Mouse (Mus musculus): ENCODE measurements around the gene Gm10160. TPM values are rescaled to one million over a fixed set of nuclear protein-coding genes. Genes with fewer than 3 reads are reported as not detected.

Gene Gm10160
- polyA plus RNA-seq, 1 experiment from 2014 or later = not detected

DNA sequence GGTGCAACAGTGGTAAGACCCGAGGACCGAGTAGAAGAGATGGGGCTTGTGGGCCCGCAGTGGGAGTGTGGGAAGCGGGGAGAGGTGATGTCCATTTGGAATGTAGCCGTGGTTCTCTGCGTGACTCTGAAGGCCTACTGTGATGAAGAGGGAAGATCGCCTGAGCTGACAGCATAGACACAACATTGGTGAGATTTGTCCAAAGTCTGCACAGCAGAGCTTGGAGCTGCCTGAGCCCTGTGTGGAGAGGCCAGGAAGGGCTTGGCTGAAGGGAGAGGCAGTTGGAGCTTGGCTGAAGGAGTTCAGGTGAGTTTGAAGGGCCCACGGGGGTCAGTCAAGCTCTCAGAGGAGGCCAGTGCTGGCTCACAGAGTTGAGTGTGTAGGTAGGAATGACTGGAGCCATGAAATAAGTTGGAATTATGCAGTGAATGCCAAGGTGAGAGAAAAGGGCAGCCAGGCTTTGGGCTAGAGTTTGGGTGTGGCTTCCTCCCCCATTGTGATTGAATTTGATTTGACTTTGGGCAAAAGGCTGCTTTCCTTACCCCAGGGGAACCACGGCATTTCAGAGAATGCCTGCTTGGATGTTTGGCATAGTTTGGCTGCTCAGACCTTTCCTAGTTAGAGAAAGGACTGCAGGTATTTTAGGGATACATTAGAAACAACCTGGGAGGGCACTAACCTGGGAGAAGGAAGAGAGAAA lies 11.8 kb upstream of the Gm10160 start:
- no peaks in the 10 kb centered on the region for H3K27me3 ChIP-seq (replicated peaks)
- H3K36me3 ChIP-seq (replicated peaks) = no peaks in the 10 kb centered on the region
- no peak overlapping the region for H3K27ac ChIP-seq
- ATAC-seq (replicated peaks) = no peak
- no peak overlapping the region for H3K4me2 ChIP-seq
- no peaks in the 10 kb centered on the region for H3K4me1 ChIP-seq
- H3K9ac ChIP-seq = no peak overlapping the region
- no peak overlapping the region for H3K4me3 ChIP-seq
- WGBS = 89% methylated on average over 9 of the region's 9 CpGs
- no peaks in the 10 kb centered on the region for H3K9me3 ChIP-seq

DNA sequence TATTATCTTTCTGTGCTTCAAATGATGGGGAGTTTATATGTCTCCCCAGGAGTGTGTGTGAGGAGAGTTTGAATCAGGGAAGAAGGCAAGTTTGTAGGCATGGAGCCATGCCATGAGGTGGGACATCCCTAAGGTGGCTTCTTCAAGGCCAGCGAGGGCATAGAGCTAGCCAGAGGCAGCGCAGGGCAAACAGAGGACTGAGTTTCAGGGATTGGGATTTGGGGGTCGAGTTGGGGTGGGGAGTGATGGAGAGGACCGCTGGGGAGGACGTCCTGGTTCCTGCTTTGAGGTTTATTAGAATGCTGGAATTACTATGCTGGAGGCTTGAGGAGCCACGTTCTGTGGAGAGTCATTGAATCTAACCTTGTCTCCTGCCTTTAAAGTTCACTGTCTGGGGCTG lies 10.3 kb upstream of the Gm10160 start:
- no peak overlapping the region for H3K4me2 ChIP-seq
- H3K4me1 ChIP-seq = no peaks in the 10 kb centered on the region
- H3K4me3 ChIP-seq = no peak overlapping the region
- no peaks in the 10 kb centered on the region for H3K27me3 ChIP-seq (replicated peaks)
- ATAC-seq (replicated peaks) = no peak
- 98% methylated on average over 6 of the region's 6 CpGs for WGBS
- no peaks in the 10 kb centered on the region for H3K9me3 ChIP-seq
- no peaks in the 10 kb centered on the region for H3K36me3 ChIP-seq (replicated peaks)
- H3K27ac ChIP-seq = no peak overlapping the region
- no peak overlapping the region for H3K9ac ChIP-seq

DNA sequence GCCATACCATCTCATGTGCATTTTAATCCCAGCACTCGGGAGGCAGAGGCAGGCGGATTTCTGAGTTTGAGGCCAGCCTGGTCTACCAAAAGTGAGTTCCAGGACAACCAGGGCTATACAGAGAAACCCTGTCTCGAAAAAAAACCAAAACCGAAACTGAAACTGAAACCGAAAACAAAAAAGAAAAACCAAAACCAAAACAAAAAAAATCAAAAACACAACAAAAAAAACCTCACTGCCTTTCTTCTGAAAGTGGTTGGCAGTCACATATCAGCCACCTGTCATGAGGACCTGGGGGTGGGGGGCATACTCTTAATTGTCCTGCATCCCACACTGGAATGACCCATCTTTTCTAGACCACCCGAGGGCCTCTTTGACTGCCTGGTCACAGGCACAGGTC lies 9.0 kb upstream of the Gm10160 start:
- ATAC-seq (replicated peaks) = no peak
- WGBS = 91% methylated on average over 6 of the region's 6 CpGs
- Histone ChIP-seq H3K9ac (no peak overlapping the region), H3K36me3 (replicated peaks) (no peaks in the 10 kb centered on the region), H3K4me2 (no peak overlapping the region), H3K4me3 (no peak overlapping the region), H3K4me1 (peaks cover 2% of the 10 kb centered on the region; the same call in 1 of the 2 replicates), H3K27ac (no peak overlapping the region), H3K27me3 (replicated peaks) (no peaks in the 10 kb centered on the region; the same call in 1 of the 2 replicates), H3K9me3 (no peaks in the 10 kb centered on the region)

DNA sequence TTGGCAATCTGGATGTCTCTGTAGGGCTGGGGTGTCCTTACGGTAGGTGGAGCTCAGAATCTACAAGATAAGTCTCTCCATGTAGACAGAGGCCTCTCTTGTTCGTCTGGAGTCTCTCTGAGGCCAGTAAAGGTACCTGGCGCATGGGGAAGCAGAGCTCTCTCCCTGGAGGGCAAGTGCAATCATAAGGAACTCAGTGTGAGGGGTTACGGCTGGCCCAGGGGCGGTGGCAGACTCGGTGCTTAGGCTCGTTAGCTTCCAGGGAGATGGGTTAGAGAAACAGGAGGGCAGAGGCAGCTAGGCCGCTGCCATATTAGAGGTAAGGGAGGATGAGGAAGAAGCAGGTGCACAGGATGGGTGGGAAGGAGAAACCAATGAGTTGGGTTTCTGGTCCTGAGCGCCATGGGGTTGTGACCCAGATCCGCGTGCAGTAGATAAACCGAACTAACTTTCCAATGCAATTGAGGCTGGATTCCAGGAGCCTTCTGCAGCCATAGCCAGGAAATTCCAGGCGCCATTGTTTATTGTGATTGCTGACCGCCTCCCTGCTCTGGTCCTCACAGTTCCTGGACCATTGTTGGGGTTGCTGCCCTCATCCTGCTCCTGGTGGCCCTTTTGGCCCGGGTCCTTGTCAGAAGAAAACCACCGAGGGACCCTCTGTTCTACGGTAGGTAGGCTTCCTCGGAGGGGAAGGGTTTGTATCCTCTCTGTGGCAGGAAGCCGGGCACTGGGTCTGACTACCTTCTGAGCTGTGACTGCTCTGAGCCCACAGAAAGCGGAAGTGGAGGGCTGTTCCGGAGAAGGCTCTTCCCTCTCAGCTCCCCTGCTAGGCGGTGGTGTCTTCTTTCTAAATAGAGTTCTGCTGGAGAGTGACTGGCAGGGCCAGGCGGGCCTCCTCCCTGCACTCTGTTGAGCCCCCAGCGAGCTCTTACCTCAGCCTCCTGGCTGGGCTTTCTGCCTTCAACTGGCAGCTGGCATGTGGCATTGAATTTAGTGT lies 7.3 kb upstream of the Gm10160 start:
- H3K4me2 ChIP-seq = no peak overlapping the region
- H3K9ac ChIP-seq = no peak overlapping the region
- no peak for ATAC-seq (replicated peaks)
- no peaks in the 10 kb centered on the region for H3K36me3 ChIP-seq (replicated peaks)
- peaks cover 7% of the 10 kb centered on the region for H3K27me3 ChIP-seq (replicated peaks)
- peaks cover 16% of the 10 kb centered on the region for H3K4me1 ChIP-seq
- H3K4me3 ChIP-seq = no peak overlapping the region
- H3K9me3 ChIP-seq = no peaks in the 10 kb centered on the region
- WGBS = 72% methylated on average over 24 of the region's 24 CpGs
- no peak overlapping the region for H3K27ac ChIP-seq

DNA sequence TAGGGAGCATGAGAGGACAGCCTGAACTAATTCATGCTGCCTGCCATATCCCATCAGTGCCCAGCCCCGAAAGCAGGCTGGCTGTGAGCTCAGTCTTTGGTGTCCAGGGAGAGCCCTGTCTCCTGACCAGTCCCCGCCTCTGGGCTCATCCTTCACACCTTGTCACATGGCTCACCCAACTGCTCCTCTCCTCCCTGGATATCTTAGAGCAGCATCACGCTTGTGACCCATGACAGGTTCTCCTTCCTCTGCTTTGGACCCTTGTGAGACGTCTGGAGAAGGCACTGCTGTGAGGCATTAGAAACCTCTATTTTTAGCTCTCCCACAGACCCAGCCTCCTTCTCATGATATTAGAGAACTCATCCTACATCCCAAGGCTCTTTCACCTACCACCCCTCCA lies 6.3 kb upstream of the Gm10160 start:
- H3K4me2 ChIP-seq = no peak overlapping the region
- no peak overlapping the region for H3K27ac ChIP-seq
- no peak overlapping the region for H3K9ac ChIP-seq
- 85% methylated on average over 4 of the region's 4 CpGs for WGBS
- no peaks in the 10 kb centered on the region for H3K9me3 ChIP-seq
- H3K4me1 ChIP-seq = peaks cover 16% of the 10 kb centered on the region
- ATAC-seq (replicated peaks) = no peak
- H3K36me3 ChIP-seq (replicated peaks) = no peaks in the 10 kb centered on the region
- H3K4me3 ChIP-seq = no peak overlapping the region
- peaks cover 13% of the 10 kb centered on the region for H3K27me3 ChIP-seq (replicated peaks)

DNA sequence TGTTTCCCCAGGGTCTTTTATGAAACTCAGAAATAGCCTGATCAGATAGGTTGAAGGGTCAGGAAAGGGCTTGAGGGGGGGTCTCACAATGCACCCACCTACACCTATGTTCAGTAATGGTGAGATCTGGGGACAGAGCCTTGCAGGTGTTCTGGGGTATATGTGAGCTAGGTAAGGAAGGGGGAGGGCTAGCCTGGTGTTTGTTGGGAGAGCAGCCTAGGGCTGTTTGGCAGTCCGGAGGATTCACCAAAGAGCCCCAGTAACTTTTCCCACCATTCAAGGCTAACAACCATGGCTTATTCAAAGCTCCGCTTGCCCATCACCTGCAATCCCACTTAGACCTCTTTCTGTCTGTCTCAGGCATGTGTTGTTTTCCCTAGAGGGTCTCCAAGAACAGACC lies 5.9 kb upstream of the Gm10160 start:
- Histone ChIP-seq H3K27me3 (replicated peaks) (peaks cover 16% of the 10 kb centered on the region), H3K4me2 (no peak overlapping the region), H3K9me3 (no peaks in the 10 kb centered on the region), H3K36me3 (replicated peaks) (no peaks in the 10 kb centered on the region), H3K4me1 (peaks cover 16% of the 10 kb centered on the region), H3K27ac (no peak overlapping the region), H3K9ac (no peak overlapping the region), H3K4me3 (no peak overlapping the region)
- ATAC-seq (replicated peaks) = no peak
- 82% methylated on average over 2 of the region's 2 CpGs for WGBS

DNA sequence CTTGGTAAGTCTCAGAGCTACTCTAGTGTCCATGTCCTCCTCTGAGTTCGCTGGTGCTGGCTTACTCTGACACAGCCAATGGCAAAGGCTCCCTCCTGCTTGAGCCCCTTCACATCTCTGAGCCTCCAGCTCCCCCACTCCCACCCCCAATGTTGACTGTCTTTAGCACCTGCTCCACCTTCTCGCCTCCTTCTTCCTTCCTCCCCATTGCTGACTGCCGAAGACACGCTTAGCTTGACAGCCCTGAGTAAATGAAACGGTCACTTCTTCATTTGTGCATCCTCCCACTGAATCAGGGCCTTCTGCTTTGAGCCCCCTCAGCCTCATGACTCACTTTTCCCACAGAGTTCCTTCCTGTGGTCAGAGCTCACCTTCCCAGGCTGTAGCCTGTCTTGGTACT lies 5.4 kb upstream of the Gm10160 start:
- H3K4me1 ChIP-seq = peaks cover 16% of the 10 kb centered on the region
- peaks cover 16% of the 10 kb centered on the region for H3K27me3 ChIP-seq (replicated peaks)
- H3K9ac ChIP-seq = no peak overlapping the region
- H3K4me2 ChIP-seq = no peak overlapping the region
- H3K36me3 ChIP-seq (replicated peaks) = no peaks in the 10 kb centered on the region
- no peak overlapping the region for H3K4me3 ChIP-seq
- WGBS = 80% methylated on average over 5 of the region's 5 CpGs
- ATAC-seq (replicated peaks) = no peak
- H3K9me3 ChIP-seq = no peaks in the 10 kb centered on the region
- no peak overlapping the region for H3K27ac ChIP-seq

DNA sequence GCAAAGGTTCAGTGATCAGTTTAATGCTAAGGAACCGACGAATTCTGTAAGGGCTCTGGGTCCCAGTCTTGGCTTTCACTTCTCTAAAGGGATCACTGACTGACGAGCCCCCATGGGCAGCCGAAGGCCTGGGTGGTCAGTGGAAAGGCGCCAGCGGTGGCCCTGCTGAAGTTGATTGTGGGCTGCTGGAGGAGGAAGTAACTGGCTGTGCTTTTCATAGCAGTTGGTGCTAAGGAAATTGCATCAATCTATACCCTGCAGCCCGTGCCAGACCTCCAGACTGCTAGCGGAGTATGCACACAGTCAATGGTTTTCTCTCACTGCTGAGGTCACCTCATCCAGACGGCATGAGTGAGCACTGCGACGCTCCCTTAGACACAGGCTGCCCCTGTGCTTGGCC lies 4.5 kb upstream of the Gm10160 start:
- no peak; the same call in 1 of the 2 replicates for ATAC-seq (replicated peaks)
- H3K27ac ChIP-seq = no peak overlapping the region

DNA sequence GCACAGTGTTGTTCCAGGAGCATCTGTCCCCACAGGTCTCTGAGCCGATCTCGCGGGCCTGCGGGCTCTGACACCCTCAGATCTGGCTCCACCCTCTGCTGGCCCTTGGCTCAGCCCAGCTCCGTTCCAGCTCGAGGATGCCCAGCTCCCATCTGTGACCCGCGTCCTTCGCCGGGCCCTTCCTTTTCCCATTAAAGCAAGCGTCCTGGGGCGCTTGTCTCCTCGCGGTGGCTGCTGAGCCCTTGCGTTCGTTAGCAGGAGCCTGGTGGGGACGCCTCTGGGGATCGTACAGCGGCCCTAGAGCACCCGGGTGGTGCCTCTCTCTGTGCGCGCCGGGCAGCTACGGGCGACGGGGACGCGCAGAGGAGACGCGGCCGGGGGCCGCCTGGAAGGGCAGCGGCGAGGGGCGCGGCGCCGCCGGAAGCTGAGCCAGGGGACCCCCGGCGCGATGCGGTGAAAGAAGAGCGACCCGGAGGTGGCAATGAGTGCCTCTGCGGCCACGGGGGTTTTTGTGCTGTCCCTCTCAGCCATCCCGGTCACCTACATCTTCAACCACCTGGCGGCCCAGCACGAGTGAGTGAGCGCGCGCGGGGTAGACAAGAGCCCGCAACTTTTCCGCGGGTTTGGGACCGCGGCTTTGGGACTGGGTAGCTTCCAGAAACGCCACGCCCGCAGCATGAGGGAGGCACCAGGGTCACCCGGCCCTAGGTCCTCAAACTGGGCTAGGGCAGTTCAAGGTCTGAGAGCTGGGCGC lies 3.6 kb upstream of the Gm10160 start, which contains the start of gene Tm6sf1:
Gene Tm6sf1, plus strand, starts transcription at position 34 of the 754 bp plus-strand sequence.
- H3K9ac ChIP-seq = peak within 1 kb of the TSS; percentile 57
- no peaks in the 10 kb centered on the region for H3K9me3 ChIP-seq
- WGBS = under 1% methylated on average over 64 of the region's 64 CpGs
- peak within 1 kb of the TSS; percentile 91 for H3K4me2 ChIP-seq
- H3K36me3 ChIP-seq (replicated peaks) = no peaks in the 10 kb centered on the region
- peak; percentile 79 for ATAC-seq (replicated peaks)
- peaks cover 16% of the 10 kb centered on the region for H3K27me3 ChIP-seq (replicated peaks)
- peak within 1 kb of the TSS; percentile 64 for H3K4me3 ChIP-seq
- peaks cover 22% of the 10 kb centered on the region for H3K4me1 ChIP-seq
- H3K27ac ChIP-seq = peak within 1 kb of the TSS; percentile 41; the same call in 1 of the 2 replicates

More for the DNA sequence above, 4.5 kb upstream of the Gm10160 start:
- no peaks in the 10 kb centered on the region for H3K36me3 ChIP-seq (replicated peaks)
- peak overlapping the region; percentile 64 for H3K4me3 ChIP-seq
- H3K9ac ChIP-seq = no peak overlapping the region
- H3K27me3 ChIP-seq (replicated peaks) = peaks cover 16% of the 10 kb centered on the region
- peaks cover 16% of the 10 kb centered on the region for H3K4me1 ChIP-seq
- no peaks in the 10 kb centered on the region for H3K9me3 ChIP-seq
- 54% methylated on average over 11 of the region's 11 CpGs for WGBS
- H3K4me2 ChIP-seq = peak overlapping the region; percentile 91

DNA sequence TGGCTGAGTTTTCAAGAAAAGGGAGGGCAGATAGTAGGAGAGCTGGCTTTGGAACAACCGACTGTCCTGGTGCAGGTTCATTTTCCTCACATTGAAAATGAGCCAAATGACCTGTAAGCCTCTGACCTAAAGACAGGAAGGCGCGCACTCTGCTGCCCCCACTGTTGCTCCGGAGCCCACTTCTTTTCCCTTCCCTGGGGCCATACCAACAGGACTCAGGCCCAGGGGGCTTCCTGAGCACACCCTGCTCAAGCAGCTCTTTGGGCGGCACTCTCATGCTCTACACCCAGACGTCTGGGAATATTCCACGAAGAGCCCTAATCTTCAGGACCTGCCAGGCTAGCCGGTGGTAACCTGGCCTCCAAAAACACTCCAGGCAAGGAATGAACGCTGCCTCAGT lies 2.6 kb upstream of the Gm10160 start:
- H3K9ac ChIP-seq = 0 out of 2 replicates have a peak overlapping the region, but pooled peaks have one; percentile 57
- peaks cover 16% of the 10 kb centered on the region for H3K27me3 ChIP-seq (replicated peaks)
- H3K4me1 ChIP-seq = peaks cover 22% of the 10 kb centered on the region
- ATAC-seq (replicated peaks) = no peak
- H3K27ac ChIP-seq = no peak overlapping the region
- H3K9me3 ChIP-seq = no peaks in the 10 kb centered on the region
- H3K36me3 ChIP-seq (replicated peaks) = no peaks in the 10 kb centered on the region
- WGBS = 2% methylated on average over 9 of the region's 9 CpGs
- H3K4me2 ChIP-seq = peak overlapping the region; percentile 91
- peak overlapping the region; percentile 64 for H3K4me3 ChIP-seq

DNA sequence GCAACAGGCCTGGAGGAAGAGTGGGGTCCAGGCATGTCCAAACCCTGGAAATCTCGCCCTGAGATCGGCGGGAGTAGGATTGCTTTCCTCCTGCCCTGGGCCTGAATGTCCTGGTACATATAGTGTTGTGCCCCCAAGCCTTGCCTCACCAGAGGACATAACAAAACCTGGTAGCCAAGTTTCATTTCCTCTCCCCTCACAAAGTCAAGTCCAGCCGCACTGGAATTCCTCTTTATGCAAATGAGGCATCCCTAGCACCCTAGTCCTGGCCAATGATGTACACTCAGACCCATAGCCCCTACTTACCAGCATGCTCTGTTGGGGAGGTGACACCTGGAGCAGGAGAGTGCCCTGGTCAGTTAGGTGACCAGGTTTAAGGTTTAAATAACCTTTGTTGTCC lies 627 bp upstream of the Gm10160 start:
- H3K4me3 ChIP-seq = no peak overlapping the region
- WGBS = 78% methylated on average over 4 of the region's 4 CpGs
- H3K9ac ChIP-seq = no peak overlapping the region

More for the DNA sequence above, 627 bp upstream of the Gm10160 start:
- no peaks in the 10 kb centered on the region for H3K36me3 ChIP-seq (replicated peaks)
- no peaks in the 10 kb centered on the region for H3K9me3 ChIP-seq
- peaks cover 16% of the 10 kb centered on the region for H3K27me3 ChIP-seq (replicated peaks)
- H3K4me1 ChIP-seq = peaks cover 22% of the 10 kb centered on the region
- no peak for ATAC-seq (replicated peaks)
- H3K4me2 ChIP-seq = no peak overlapping the region
- no peak overlapping the region for H3K27ac ChIP-seq
